Mouse (Mus musculus): Measurements from ENCODE around the gene Rgs14. TPM values are rescaled to one million over a fixed set of nuclear protein-coding genes. Genes with fewer than 3 reads are reported as not detected.

Rgs14 gene
- polyA plus RNA-seq, 1 experiment from 2014 or later = 2.1 TPM

DNA sequence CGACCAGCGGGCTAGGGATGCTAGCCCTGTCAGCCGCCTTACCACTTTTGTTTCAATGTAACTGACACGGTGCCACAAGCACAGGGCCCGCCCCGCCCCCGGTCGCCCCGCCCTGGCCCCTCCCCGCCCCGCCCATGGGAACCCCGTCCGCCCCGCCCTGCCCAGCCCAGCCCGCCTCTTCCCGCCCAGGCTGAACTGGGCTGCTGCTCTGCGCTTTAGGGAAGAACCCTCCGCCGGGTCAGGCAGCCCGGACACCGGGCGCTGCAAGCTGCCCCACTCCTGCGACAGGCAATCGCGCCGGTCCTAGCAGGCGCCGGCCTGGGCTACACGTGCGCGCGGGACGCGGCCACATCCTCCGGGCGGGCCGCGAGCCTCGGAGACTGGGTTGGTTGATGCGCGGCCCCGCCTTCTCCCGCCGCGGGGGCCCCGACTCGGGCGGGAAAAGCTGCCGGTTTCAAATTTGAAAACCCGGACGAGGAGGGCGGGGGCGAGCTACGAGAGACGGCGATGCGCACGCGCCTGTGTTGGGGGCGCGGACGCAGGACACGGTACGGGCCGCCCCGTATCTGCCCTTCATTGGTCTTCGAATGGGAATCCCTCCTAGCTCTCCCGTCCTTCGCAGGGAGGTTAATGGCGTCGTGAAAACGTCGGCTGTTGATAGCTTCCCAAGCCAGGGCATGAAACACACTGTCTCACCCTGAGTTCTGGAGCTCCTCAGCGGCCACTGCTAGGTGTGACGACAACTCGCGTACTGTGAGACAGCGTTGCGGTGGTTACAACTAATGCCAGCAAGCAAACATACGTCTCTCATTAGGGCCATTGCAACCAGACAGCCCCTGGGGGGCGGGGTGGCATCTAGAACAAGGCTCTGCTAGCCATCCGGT, 39.6 kb upstream of the Rgs14 start, which contains the start of gene Mxd3:
TSS of gene Mxd3 (minus strand) at position 141 of the 884 bp plus-strand sequence.
- H3K4me2 ChIP-seq (replicated peaks) = peak within 1 kb of the TSS; percentile 91
- peak within 1 kb of the TSS; percentile 58 for H3K9ac ChIP-seq
- no peaks in the 10 kb centered on the region for H3K27me3 ChIP-seq
- peak within 1 kb of the TSS; percentile 82 for H3K4me3 ChIP-seq (replicated peaks)
- WGBS = under 1% methylated on average over 80 of the region's 82 CpGs
- H3K9me3 ChIP-seq (replicated peaks) = no peaks in the 10 kb centered on the region
- H3K36me3 ChIP-seq = peaks cover 13% of the 10 kb centered on the region
- H3K27ac ChIP-seq (replicated peaks) = peak within 1 kb of the TSS; percentile 91
- peaks cover 36% of the 10 kb centered on the region for H3K4me1 ChIP-seq
- peak; percentile 86 for ATAC-seq (ENCODE audit: insufficient number of reproducible peaks, low FRiP score, low TSS enrichment, low read depth)

DNA sequence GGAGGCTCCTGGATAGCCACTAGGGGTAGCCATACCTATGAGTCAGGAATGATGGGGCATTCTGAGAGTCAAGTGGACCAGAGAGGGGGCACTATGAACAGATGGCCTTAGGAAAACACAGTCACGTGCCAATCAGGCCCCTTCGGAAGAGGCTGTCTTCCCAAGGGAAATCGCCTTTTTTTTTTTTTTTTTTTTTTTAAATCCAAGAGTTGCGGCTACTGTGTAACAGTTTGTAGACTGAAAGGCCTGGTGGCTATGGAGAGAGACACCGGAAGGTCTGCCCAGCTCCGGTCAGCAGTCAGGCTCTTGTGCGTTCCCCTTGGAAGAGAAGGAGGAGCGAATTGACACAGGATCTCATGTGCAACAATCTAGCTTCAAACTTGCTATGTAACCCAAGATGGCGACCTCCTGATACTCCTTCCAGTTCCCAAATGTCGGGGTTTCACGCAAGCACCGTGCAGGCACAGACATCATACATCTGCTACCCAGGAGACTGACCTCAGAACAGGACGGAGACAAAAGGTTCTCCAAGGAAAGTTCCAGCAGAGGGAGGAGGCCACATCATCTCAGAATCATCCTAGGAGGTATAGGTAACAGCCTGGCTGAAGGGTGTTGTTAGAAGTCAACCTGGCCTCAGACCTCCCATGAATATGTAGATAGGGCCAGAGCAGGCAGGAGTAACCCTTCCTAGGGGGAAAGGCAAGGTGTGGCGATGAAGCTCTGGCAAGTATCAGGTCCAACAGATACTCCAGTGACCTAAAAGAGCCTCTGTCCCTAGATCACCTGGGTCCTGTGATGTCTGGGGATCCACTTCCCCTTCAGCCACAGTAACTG, 38.7 kb upstream of the Rgs14 start:
- H3K9me3 ChIP-seq (replicated peaks) = no peaks in the 10 kb centered on the region
- H3K9ac ChIP-seq = 0 out of 2 replicates have a peak overlapping the region, but pooled peaks have one; percentile 58
- no peaks in the 10 kb centered on the region for H3K27me3 ChIP-seq
- H3K4me2 ChIP-seq (replicated peaks) = peak overlapping the region; percentile 91
- ATAC-seq (ENCODE audit: insufficient number of reproducible peaks, low FRiP score, low TSS enrichment, low read depth) = no peak
- H3K36me3 ChIP-seq = peaks cover 6% of the 10 kb centered on the region
- peak overlapping the region; percentile 82 for H3K4me3 ChIP-seq (replicated peaks)
- 37% methylated on average over 14 of the region's 14 CpGs for WGBS
- H3K4me1 ChIP-seq = peaks cover 36% of the 10 kb centered on the region
- peak overlapping the region; percentile 91 for H3K27ac ChIP-seq (replicated peaks)

DNA sequence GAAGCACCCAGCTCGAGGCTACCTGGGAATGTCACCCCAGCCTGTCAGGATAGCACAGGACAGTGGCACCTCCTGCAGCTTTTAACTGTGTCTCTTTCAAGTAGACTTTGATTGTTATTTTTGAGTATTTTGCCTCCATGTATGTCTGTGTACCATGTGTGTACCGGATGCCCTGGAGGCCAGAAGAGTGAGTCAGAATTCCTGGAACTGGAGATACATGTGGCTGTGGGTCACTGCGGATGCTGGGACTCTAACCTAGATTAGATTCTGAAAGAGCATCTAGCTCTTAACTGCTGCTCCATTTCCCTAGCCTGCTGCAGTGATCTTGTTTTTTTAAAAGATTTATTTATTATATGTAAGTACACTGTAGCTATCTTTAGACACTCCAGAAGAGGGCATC, 37.2 kb upstream of the Rgs14 start:
- 76% methylated on average over 3 of the region's 3 CpGs for WGBS
- no peaks in the 10 kb centered on the region for H3K36me3 ChIP-seq
- no peak overlapping the region for H3K4me3 ChIP-seq (replicated peaks)
- no peaks in the 10 kb centered on the region for H3K27me3 ChIP-seq
- H3K9ac ChIP-seq = no peak overlapping the region
- no peak overlapping the region for H3K27ac ChIP-seq (replicated peaks)
- no peaks in the 10 kb centered on the region for H3K9me3 ChIP-seq (replicated peaks)
- ATAC-seq (ENCODE audit: insufficient number of reproducible peaks, low FRiP score, low TSS enrichment, low read depth) = no peak
- no peak overlapping the region for H3K4me2 ChIP-seq (replicated peaks)
- peaks cover 31% of the 10 kb centered on the region for H3K4me1 ChIP-seq

DNA sequence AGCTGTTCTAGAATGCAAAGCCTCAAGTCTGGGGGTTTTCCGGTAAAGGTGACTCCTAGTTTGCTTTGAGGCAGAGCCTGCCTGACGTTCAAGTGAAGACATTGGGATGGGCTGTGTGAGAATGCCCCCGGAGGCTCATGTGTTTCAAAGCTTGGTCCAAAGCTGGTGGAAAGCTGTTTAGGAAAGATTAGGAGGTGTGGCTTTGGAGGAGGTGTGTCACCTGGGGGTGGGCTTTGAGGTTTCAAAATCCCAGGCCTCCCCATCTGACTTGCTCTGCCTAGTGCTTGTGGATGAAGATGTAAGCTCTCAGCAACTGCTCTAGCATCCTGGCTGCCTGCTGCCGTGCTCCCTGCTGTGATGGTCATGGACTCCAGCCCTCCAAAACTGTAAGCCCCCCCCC, 33.8 kb upstream of the Rgs14 start:
- no peaks in the 10 kb centered on the region for H3K27me3 ChIP-seq
- no peak overlapping the region for H3K4me2 ChIP-seq (replicated peaks)
- WGBS = 77% methylated on average over 4 of the region's 4 CpGs
- no peak overlapping the region for H3K9ac ChIP-seq
- H3K4me1 ChIP-seq = peaks cover 4% of the 10 kb centered on the region
- H3K36me3 ChIP-seq = no peaks in the 10 kb centered on the region
- H3K9me3 ChIP-seq (replicated peaks) = no peaks in the 10 kb centered on the region
- no peak overlapping the region for H3K4me3 ChIP-seq (replicated peaks)
- no peak overlapping the region for H3K27ac ChIP-seq (replicated peaks)
- ATAC-seq (ENCODE audit: insufficient number of reproducible peaks, low FRiP score, low TSS enrichment, low read depth) = no peak

DNA sequence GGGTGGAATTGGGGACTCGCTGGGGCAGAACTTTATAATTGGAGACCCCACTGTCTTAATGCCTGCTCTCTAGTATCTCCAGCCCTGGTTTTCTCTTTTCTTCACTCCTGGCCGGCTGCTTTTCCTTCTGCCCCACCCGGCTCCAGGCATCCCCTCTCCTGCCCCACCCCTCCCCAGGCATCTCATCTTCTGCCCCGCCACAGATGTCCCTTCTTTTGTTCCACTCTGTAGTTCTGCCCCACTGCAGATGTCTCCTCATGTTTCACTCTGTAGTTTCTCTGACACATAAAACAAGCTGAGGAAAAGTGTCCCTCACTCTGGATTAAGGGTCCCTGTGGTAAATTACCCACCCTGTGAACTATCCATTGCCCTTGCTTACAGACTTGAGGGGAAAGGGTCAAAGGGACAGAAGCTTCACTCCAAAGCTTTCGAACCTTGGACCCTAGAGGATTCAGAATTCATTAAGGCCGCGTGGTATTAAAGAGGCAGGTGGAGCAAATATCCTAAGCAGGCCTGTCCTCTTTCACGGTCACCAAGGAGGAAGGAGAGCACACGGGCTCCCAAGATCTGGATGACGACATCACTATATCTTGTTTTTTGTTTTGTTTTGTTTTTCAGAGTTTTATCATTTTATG, 32.1 kb upstream of the Rgs14 start:
- 56% methylated on average over 10 of the region's 10 CpGs for WGBS
- ATAC-seq (ENCODE audit: insufficient number of reproducible peaks, low FRiP score, low TSS enrichment, low read depth) = no peak
- Histone ChIP-seq H3K9ac (no peak overlapping the region), H3K36me3 (no peaks in the 10 kb centered on the region), H3K9me3 (replicated peaks) (no peaks in the 10 kb centered on the region), H3K27me3 (no peaks in the 10 kb centered on the region), H3K4me1 (no peaks in the 10 kb centered on the region), H3K27ac (replicated peaks) (no peak overlapping the region), H3K4me2 (replicated peaks) (no peak overlapping the region), H3K4me3 (replicated peaks) (no peak overlapping the region)

DNA sequence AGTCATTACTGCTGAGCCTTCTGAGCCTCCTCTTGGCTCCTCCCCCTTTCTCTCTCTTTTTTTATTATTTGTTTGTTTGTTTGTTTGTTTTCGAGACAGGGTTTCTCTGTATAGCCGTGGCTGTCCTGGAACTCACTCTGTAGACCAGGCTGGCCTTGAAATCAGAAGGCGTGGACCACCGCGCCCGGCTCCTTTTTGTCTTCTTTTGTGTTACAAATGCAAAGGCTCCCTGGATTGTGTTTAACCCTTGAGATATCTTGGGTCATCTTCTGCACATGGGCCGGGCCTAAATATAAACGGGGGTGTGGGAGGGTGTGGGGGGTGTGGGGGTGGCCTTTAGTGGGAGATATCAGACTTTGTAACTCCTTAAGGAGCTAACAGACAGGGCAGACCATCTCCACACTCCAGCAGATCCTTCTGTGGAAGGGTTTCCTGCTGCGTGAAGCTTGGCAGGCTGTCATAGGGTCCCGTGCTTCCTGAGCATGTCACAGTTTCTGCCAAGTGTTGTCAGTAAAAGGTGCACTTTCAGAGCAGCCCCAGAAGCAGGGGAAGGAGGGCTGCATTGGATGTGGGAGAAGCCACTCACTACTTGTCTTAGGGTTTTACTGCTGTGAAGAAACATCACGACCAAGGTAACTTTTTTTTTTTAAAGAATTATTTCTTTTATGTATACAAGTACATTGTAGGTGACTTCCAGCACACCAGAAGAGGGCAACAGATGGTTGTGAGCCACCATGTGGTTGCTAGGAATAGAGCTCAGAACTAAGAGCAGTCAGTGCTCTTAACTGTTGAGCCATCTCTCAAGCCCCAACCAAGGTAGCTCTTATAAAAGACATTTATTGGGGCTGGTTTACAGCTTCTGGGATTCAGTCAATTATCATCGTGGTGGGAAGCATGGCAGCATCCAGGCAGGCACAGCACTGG, 31.1 kb upstream of the Rgs14 start:
- H3K4me3 ChIP-seq (replicated peaks) = no peak overlapping the region
- WGBS = 72% methylated on average over 12 of the region's 12 CpGs
- no peaks in the 10 kb centered on the region for H3K4me1 ChIP-seq
- no peak overlapping the region for H3K9ac ChIP-seq
- H3K4me2 ChIP-seq (replicated peaks) = no peak overlapping the region
- no peaks in the 10 kb centered on the region for H3K9me3 ChIP-seq (replicated peaks)
- H3K36me3 ChIP-seq = no peaks in the 10 kb centered on the region
- H3K27me3 ChIP-seq = no peaks in the 10 kb centered on the region
- H3K27ac ChIP-seq (replicated peaks) = no peak overlapping the region
- no peak for ATAC-seq (ENCODE audit: insufficient number of reproducible peaks, low FRiP score, low TSS enrichment, low read depth)

DNA sequence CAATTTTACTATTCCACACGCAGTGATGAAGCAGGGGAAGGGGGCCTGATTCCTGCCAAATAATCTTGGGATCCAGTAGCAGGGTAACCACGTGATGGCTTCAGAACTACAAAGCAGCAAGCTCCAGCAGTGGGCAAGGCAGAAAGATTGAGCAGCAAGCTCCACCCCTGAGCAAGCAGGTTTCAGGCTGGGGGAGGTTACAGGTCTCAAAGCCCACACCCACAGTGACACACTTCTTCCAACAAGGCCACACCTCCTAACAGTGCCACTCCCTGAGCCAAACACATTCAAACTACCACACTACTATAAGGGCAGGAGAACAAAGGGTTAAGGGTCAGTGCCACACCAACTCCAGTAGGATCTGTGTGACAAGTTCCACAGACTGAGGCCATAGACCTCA, 30.3 kb upstream of the Rgs14 start:
- no peak overlapping the region for H3K9ac ChIP-seq
- peaks cover 8% of the 10 kb centered on the region for H3K36me3 ChIP-seq
- no peaks in the 10 kb centered on the region for H3K9me3 ChIP-seq (replicated peaks)
- no peak overlapping the region for H3K27ac ChIP-seq (replicated peaks)
- no peak overlapping the region for H3K4me3 ChIP-seq (replicated peaks)
- H3K4me2 ChIP-seq (replicated peaks) = no peak overlapping the region
- H3K4me1 ChIP-seq = no peaks in the 10 kb centered on the region
- no peaks in the 10 kb centered on the region for H3K27me3 ChIP-seq
- no peak for ATAC-seq (ENCODE audit: insufficient number of reproducible peaks, low FRiP score, low TSS enrichment, low read depth)
- 31% methylated on average over 2 of the region's 2 CpGs for WGBS

DNA sequence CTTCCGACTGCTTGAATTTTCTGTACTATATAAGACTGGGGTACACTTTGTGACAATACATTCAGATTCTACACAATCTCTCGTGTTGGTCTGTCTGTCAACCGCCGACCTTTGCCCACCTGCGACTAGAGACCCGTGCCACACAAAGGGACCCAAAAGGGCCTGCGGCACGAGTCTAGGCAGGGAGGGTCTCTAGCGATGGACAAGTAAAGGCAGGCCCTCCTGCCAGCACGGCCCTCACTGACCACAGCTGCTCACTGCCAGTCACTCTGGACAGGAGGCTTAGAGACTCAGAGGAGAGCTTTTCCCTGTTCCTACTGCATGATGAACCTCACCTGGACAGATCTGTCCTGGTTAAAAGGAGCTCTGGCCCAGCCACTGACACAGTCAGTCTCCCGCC, 27.1 kb upstream of the Rgs14 start:
- H3K4me2 ChIP-seq (replicated peaks) = no peak overlapping the region
- no peak overlapping the region for H3K9ac ChIP-seq
- no peak overlapping the region for H3K27ac ChIP-seq (replicated peaks)
- no peaks in the 10 kb centered on the region for H3K27me3 ChIP-seq
- H3K4me1 ChIP-seq = no peaks in the 10 kb centered on the region
- no peak overlapping the region for H3K4me3 ChIP-seq (replicated peaks)
- H3K36me3 ChIP-seq = peaks cover 40% of the 10 kb centered on the region
- no peaks in the 10 kb centered on the region for H3K9me3 ChIP-seq (replicated peaks)
- ATAC-seq (ENCODE audit: insufficient number of reproducible peaks, low FRiP score, low TSS enrichment, low read depth) = no peak
- 39% methylated on average over 11 of the region's 11 CpGs for WGBS

DNA sequence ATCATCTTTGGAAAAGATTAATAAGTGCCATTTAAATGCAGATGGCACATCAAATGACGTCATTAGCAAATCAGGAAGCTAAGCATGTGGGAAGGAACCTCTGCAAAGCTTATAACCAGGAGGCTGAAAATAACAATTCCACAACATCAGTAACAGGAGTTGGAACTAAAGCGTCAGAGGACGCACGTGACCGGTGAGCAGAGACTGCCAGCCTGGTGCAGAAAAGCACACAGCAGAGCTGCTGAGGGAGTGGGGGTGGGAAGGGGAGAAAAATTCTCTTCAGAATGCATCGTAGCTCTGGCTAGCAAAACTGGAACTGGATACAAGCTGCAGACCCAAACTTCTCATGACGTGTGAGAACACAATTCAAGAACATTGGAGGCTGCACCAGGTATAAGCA, 25.2 kb upstream of the Rgs14 start:
- ATAC-seq (ENCODE audit: insufficient number of reproducible peaks, low FRiP score, low TSS enrichment, low read depth) = no peak
- no peak overlapping the region for H3K4me2 ChIP-seq (replicated peaks)
- H3K9ac ChIP-seq = no peak overlapping the region
- 84% methylated on average over 7 of the region's 7 CpGs for WGBS
- no peaks in the 10 kb centered on the region for H3K27me3 ChIP-seq
- no peak overlapping the region for H3K27ac ChIP-seq (replicated peaks)
- H3K4me1 ChIP-seq = no peaks in the 10 kb centered on the region
- no peak overlapping the region for H3K4me3 ChIP-seq (replicated peaks)
- H3K36me3 ChIP-seq = peaks cover 57% of the 10 kb centered on the region
- H3K9me3 ChIP-seq (replicated peaks) = no peaks in the 10 kb centered on the region

DNA sequence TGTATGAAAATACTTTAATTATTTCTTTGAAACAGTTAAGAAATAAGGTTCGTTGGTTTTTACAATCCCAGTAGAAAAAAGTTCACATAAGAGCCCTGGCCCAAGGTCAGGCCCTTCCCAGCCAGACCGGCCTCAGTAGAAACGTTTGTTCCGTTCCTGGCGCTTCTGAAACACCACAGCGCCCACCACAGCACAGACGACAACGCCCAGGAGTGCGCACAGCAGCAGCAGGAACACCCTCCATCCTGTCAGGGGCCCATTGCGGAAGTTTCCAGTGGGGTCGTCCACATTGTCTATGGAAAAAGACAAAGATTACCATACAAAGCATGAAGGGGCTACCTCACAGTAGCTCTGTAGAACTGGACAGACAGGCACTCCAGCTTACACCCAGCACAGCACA, 22.8 kb upstream of the Rgs14 start:
- ATAC-seq (ENCODE audit: insufficient number of reproducible peaks, low FRiP score, low TSS enrichment, low read depth) = no peak
- no peaks in the 10 kb centered on the region for H3K27me3 ChIP-seq
- peaks cover 79% of the 10 kb centered on the region for H3K36me3 ChIP-seq

More for the DNA sequence above, 22.8 kb upstream of the Rgs14 start:
- Histone ChIP-seq H3K4me3 (replicated peaks) (no peak overlapping the region), H3K9me3 (replicated peaks) (no peaks in the 10 kb centered on the region), H3K4me2 (replicated peaks) (no peak overlapping the region), H3K27ac (replicated peaks) (no peak overlapping the region), H3K9ac (no peak overlapping the region), H3K4me1 (no peaks in the 10 kb centered on the region)
- WGBS = 88% methylated on average over 11 of the region's 11 CpGs
